23 mouse cellular contexts compared by ENCODE assay signal in genomic region chr6:50585733-50586132, GRCm38 (mm10).
"Had no signal": no experiment of that assay in that cellular context is flagged by ENCODE, and none has a peak within 500 bp of the region (broad histone marks: within the 10 kb centered on the region; RNA-seq: fewer than 3 reads in every experiment).

No protein-coding gene starts in this region.

- H3K36me3 ChIP-seq: hindbrain, embryonic 10.5 days; hindbrain, embryonic 12.5 days; intestine, embryonic 15.5 days; limb, embryonic 12.5 days; liver, embryonic 13.5 days; liver, embryonic 15.5 days had no signal

- DNase-seq: gastrocnemius, adult 2 months; gastrocnemius, postnatal 10 days; gastrocnemius, postnatal 25 days; heart, postnatal 10 days; heart, postnatal 4 days; kidney, adult 18-20 months; kidney, postnatal 10 days; layer of hippocampus, adult 9-11 months; layer of hippocampus, postnatal 36 days; left cerebral cortex, postnatal 4 days; liver; liver, embryonic 13.5 days had no signal

- H3K9me3 ChIP-seq: hindbrain, embryonic 10.5 days; hindbrain, embryonic 12.5 days; intestine, embryonic 15.5 days; limb, embryonic 12.5 days; liver, embryonic 13.5 days; liver, embryonic 15.5 days had no signal

- H3K4me2 ChIP-seq: hindbrain, embryonic 12.5 days; hindbrain, embryonic 14.5 days; intestine, embryonic 15.5 days; limb, embryonic 12.5 days; liver, embryonic 11.5 days; liver, embryonic 13.5 days; liver, embryonic 15.5 days had no signal

- H3K4me3 ChIP-seq: gastrocnemius, adult 2 months; hindbrain, embryonic 10.5 days; hindbrain, embryonic 12.5 days; intestine, embryonic 15.5 days; limb, embryonic 12.5 days; liver, embryonic 13.5 days; liver, embryonic 15.5 days had no signal

- ATAC-seq: forebrain, embryonic 16.5 days; hindbrain, embryonic 16.5 days; inflammation-experienced regulatory T-cells, adult 6 months; intestine, embryonic 15.5 days; intestine, postnatal 0 days had no signal

- H3K4me1 ChIP-seq: hindbrain, embryonic 10.5 days; hindbrain, embryonic 12.5 days; intestine, embryonic 15.5 days had no signal

- H3K27me3 ChIP-seq: hindbrain, embryonic 12.5 days; intestine, embryonic 15.5 days; limb, embryonic 12.5 days; liver, embryonic 13.5 days; liver, embryonic 15.5 days had no signal

- H3K27ac ChIP-seq: gastrocnemius, adult 2 months; hindbrain, embryonic 10.5 days; hindbrain, embryonic 12.5 days; hindbrain, embryonic 14.5 days; intestine, embryonic 15.5 days; limb, embryonic 12.5 days; liver, embryonic 13.5 days; liver, embryonic 15.5 days had no signal

- H3K9ac ChIP-seq: hindbrain, embryonic 12.5 days; hindbrain, embryonic 14.5 days; intestine, embryonic 15.5 days; limb, embryonic 12.5 days; liver, embryonic 13.5 days; liver, embryonic 15.5 days had no signal
